Mouse (Mus musculus): ENCODE measurements around the gene Nr2c2. TPM values are rescaled to one million over a fixed set of nuclear protein-coding genes. Genes with fewer than 3 reads are reported as not detected.

Nr2c2 gene
- polyA plus RNA-seq, 1 experiment = 28.2 TPM

GRCm38 (mm10) chr6:92100679-92101360 lies 9.6 kb downstream of the Nr2c2 start:
- H3K27ac ChIP-seq (ENCODE audit: insufficient read depth, low read depth, low read length) = peak overlapping the region; percentile 27
- TF ChIP-seq CTCF (IDR thresholded peaks at IDR 0.05; ENCODE audit: low read depth, low read length) (peak; percentile 74), POLR2A (IDR thresholded peaks at IDR 0.05; ENCODE audit: borderline replicate concordance, low read depth, low read length) (no peak)
- H3K4me3 ChIP-seq (ENCODE audit: insufficient read depth, low read length) = no peak overlapping the region
- H3K4me1 ChIP-seq (ENCODE audit: control insufficient read depth, insufficient read depth, low read length) = peaks cover 26% of the 10 kb centered on the region

- no peak overlapping the region for H3K4me3 ChIP-seq (ENCODE audit: insufficient read depth, low read length)
- H3K4me1 ChIP-seq (ENCODE audit: control insufficient read depth, insufficient read depth, low read length) = peaks cover 11% of the 10 kb centered on the region
- TF ChIP-seq CTCF (IDR thresholded peaks at IDR 0.05; ENCODE audit: low read depth, low read length) (no peak), POLR2A (IDR thresholded peaks at IDR 0.05; ENCODE audit: borderline replicate concordance, low read depth, low read length) (no peak)
- H3K27ac ChIP-seq (ENCODE audit: insufficient read depth, low read depth, low read length) = no peak overlapping the region
These were observed 33.4 kb downstream of the Nr2c2 start for GRCm38 (mm10) chr6:92124547-92124946.

GRCm38 (mm10) chr6:92126861-92127468 lies 35.8 kb downstream of the Nr2c2 start:
- TF ChIP-seq CTCF (IDR thresholded peaks at IDR 0.05; ENCODE audit: low read depth, low read length) = no peak
- TF ChIP-seq POLR2A (IDR thresholded peaks at IDR 0.05; ENCODE audit: borderline replicate concordance, low read depth, low read length) = no peak
- peak overlapping the region; percentile 21 for H3K27ac ChIP-seq (ENCODE audit: insufficient read depth, low read depth, low read length)

DNA sequence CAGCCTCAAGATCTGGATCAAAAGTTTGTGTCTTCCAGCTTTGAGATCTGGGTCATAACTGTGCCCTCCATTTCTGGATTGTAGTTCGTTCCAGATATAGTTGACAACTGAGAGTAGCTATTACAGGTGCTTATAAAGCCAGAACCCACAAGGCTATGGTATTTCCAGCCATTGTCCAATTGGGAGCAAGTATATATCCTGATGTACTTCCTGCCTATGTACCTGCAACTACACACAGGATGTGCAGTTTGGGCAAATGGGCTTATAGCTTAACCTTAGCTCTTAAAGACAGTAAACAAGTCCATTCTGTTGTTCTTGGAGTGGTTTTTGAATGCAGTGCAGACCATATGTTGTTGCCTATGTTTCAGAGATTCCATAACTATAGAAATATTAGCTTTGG lies 40.3 kb downstream of the Nr2c2 start:
- H3K4me1 ChIP-seq (ENCODE audit: control insufficient read depth, insufficient read depth, low read length) = peaks cover 4% of the 10 kb centered on the region; the same call in 1 of the 2 replicates
- H3K27ac ChIP-seq (ENCODE audit: insufficient read depth, low read depth, low read length) = no peak overlapping the region
- TF ChIP-seq CTCF (IDR thresholded peaks at IDR 0.05; ENCODE audit: low read depth, low read length) (no peak), POLR2A (IDR thresholded peaks at IDR 0.05; ENCODE audit: borderline replicate concordance, low read depth, low read length) (no peak)
- no peak overlapping the region for H3K4me3 ChIP-seq (ENCODE audit: insufficient read depth, low read length)

More at GRCm38 (mm10) chr6:92126861-92127468, 35.8 kb downstream of the Nr2c2 start:
- Histone ChIP-seq H3K4me3 (ENCODE audit: insufficient read depth, low read length) (no peak overlapping the region), H3K4me1 (ENCODE audit: control insufficient read depth, insufficient read depth, low read length) (peaks cover 12% of the 10 kb centered on the region)

DNA sequence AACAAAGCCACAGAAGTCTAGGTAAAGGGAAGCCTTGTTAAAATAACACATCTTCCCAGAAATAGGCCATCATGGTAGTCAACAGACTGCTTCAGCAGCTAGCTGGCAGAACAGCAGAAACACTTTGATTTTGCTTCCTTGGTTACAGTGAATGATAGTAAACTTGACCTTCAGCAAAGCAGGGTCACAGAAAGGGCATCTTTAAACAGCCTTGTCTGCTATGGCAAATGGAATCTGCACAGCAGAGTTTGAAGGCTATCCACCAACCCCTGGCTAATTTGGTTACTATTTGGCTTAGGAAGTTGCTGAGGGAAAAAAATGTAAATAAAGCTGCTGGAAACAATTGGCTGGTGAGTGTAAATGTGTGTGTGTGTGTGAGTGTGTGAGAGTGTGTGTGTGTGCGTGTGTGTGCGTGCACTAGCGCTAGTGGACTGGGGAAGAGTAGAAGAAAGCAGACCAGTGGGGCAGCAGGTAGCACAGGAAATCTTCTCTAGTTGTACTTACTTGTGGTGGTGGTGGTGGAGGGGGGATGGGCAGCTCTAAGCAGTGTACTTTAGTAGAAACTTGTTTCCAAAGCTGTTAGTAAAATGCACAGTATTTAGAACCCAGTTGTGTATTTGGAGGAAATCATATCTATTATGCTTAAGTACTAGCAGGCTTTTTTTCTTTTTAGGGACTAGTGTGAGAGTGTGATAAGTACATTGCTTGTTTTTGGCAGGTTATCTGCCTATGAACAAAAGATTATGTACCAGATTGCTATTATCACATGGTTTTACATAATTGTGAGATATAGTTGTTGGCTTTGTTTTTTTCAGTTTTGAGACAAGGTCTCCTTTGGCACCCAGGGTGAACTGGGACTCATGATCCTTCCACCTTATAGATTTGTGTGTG lies 41.1 kb downstream of the Nr2c2 start:
- Histone ChIP-seq H3K4me1 (ENCODE audit: control insufficient read depth, insufficient read depth, low read length) (peaks cover 5% of the 10 kb centered on the region), H3K27ac (ENCODE audit: insufficient read depth, low read depth, low read length) (no peak overlapping the region), H3K4me3 (ENCODE audit: insufficient read depth, low read length) (no peak overlapping the region)
- TF ChIP-seq POLR2A (IDR thresholded peaks at IDR 0.05; ENCODE audit: borderline replicate concordance, low read depth, low read length) (no peak), CTCF (IDR thresholded peaks at IDR 0.05; ENCODE audit: low read depth, low read length) (no peak)

- Histone ChIP-seq H3K4me3 (ENCODE audit: insufficient read depth, low read length) (no peak overlapping the region), H3K27ac (ENCODE audit: insufficient read depth, low read depth, low read length) (no peak overlapping the region), H3K4me1 (ENCODE audit: control insufficient read depth, insufficient read depth, low read length) (peaks cover 11% of the 10 kb centered on the region)
- no peak for TF ChIP-seq POLR2A (IDR thresholded peaks at IDR 0.05; ENCODE audit: borderline replicate concordance, low read depth, low read length)
- no peak for TF ChIP-seq CTCF (IDR thresholded peaks at IDR 0.05; ENCODE audit: low read depth, low read length)
These were observed 42.4 kb downstream of the Nr2c2 start for GRCm38 (mm10) chr6:92133617-92134016.

- Histone ChIP-seq H3K4me1 (ENCODE audit: control insufficient read depth, insufficient read depth, low read length) (peaks cover 16% of the 10 kb centered on the region), H3K27ac (ENCODE audit: insufficient read depth, low read depth, low read length) (no peak overlapping the region), H3K4me3 (ENCODE audit: insufficient read depth, low read length) (no peak overlapping the region)
- TF ChIP-seq CTCF (IDR thresholded peaks at IDR 0.05; ENCODE audit: low read depth, low read length) (no peak), POLR2A (IDR thresholded peaks at IDR 0.05; ENCODE audit: borderline replicate concordance, low read depth, low read length) (no peak)
These were observed 45.2 kb downstream of the Nr2c2 start for GRCm38 (mm10) chr6:92136356-92136755.

- TF ChIP-seq POLR2A (IDR thresholded peaks at IDR 0.05; ENCODE audit: borderline replicate concordance, low read depth, low read length) (no peak), CTCF (IDR thresholded peaks at IDR 0.05; ENCODE audit: low read depth, low read length) (no peak)
- H3K27ac ChIP-seq (ENCODE audit: insufficient read depth, low read depth, low read length) = no peak overlapping the region
- no peak overlapping the region for H3K4me3 ChIP-seq (ENCODE audit: insufficient read depth, low read length)
- H3K4me1 ChIP-seq (ENCODE audit: control insufficient read depth, insufficient read depth, low read length) = no peaks in the 10 kb centered on the region
These were observed 54.7 kb downstream of the Nr2c2 start for GRCm38 (mm10) chr6:92145881-92146280.

GRCm38 (mm10) chr6:92153774-92154173 lies 62.6 kb downstream of the Nr2c2 start:
- Histone ChIP-seq H3K4me3 (ENCODE audit: insufficient read depth, low read length) (no peak overlapping the region), H3K4me1 (ENCODE audit: control insufficient read depth, insufficient read depth, low read length) (no peaks in the 10 kb centered on the region), H3K27ac (ENCODE audit: insufficient read depth, low read depth, low read length) (no peak overlapping the region)
- TF ChIP-seq POLR2A (IDR thresholded peaks at IDR 0.05; ENCODE audit: borderline replicate concordance, low read depth, low read length) (no peak), CTCF (IDR thresholded peaks at IDR 0.05; ENCODE audit: low read depth, low read length) (no peak)
